Mouse (Mus musculus): ENCODE data around the gene Ccdc113. TPM values are rescaled to one million over a fixed set of nuclear protein-coding genes. Genes with fewer than 3 reads are reported as not detected.

The Ccdc113 gene
- 0.78 and 1.0 TPM in 2 replicates for polyA plus RNA-seq (2015; fragmentation: Nextera tagmentation; extraction: Ambion mirVana)

- 7% methylated on average over 33 of the region's 33 CpGs for WGBS
- Histone ChIP-seq H3K4me1 (peaks cover 9% of the 10 kb centered on the region), H3K9ac (replicated peaks) (peak within 1 kb of the TSS; percentile 43), H3K9me3 (replicated peaks) (no peaks in the 10 kb centered on the region), H3K4me3 (replicated peaks) (peak within 1 kb of the TSS; percentile 50), H3K36me3 (no peaks in the 10 kb centered on the region), H3K4me2 (peak within 1 kb of the TSS; percentile 93), H3K27ac (replicated peaks) (no peak within 1 kb of the TSS), H3K27me3 (replicated peaks) (no peaks in the 10 kb centered on the region)
- ATAC-seq (ENCODE audit: low FRiP score) = peak; percentile 85
Measured at GRCm38 (mm10) chr8:95533584-95534387, at the start of gene Ccdc113. Gene Ccdc113, plus strand, starts transcription at chr8:95534085.

GRCm38 (mm10) chr8:95487800-95488697 lies 45.8 kb upstream of the Ccdc113 start:
- H3K27ac ChIP-seq (replicated peaks) = peak overlapping the region; percentile 63; the same call in 1 of the 2 replicates
- H3K36me3 ChIP-seq = peaks cover 25% of the 10 kb centered on the region
- peak; percentile 45; the same call in 1 of the 2 replicates for ATAC-seq (ENCODE audit: low FRiP score)
- H3K4me1 ChIP-seq = peaks cover 28% of the 10 kb centered on the region
- H3K27me3 ChIP-seq (replicated peaks) = no peaks in the 10 kb centered on the region
- H3K4me2 ChIP-seq = peak overlapping the region; percentile 93
- WGBS = under 1% methylated on average over 73 of the region's 95 CpGs
- H3K9me3 ChIP-seq (replicated peaks) = no peaks in the 10 kb centered on the region
- peak overlapping the region; percentile 88 for H3K4me3 ChIP-seq (replicated peaks)
- H3K9ac ChIP-seq (replicated peaks) = peak overlapping the region; percentile 95

- H3K4me1 ChIP-seq = peaks cover 28% of the 10 kb centered on the region
- peak overlapping the region; percentile 63; the same call in 1 of the 2 replicates for H3K27ac ChIP-seq (replicated peaks)
- peaks cover 20% of the 10 kb centered on the region for H3K36me3 ChIP-seq
- peak overlapping the region; percentile 95 for H3K9ac ChIP-seq (replicated peaks)
- H3K9me3 ChIP-seq (replicated peaks) = no peaks in the 10 kb centered on the region
- ATAC-seq (ENCODE audit: low FRiP score) = peak; percentile 83
- WGBS = 2% methylated on average over 25 of the region's 42 CpGs
- peak overlapping the region; percentile 93 for H3K4me2 ChIP-seq
- H3K27me3 ChIP-seq (replicated peaks) = no peaks in the 10 kb centered on the region
- peak overlapping the region; percentile 88 for H3K4me3 ChIP-seq (replicated peaks)
Measured at GRCm38 (mm10) chr8:95488698-95489332, 45.1 kb upstream of the Ccdc113 start.

GRCm38 (mm10) chr8:95490006-95490405 lies 43.9 kb upstream of the Ccdc113 start, which contains the start of gene Csnk2a2:
Gene Csnk2a2, minus strand, starts transcription at chr8:95490039.
- ATAC-seq (ENCODE audit: low FRiP score) = no peak

GRCm38 (mm10) chr8:95492057-95492456 lies 41.8 kb upstream of the Ccdc113 start:
- WGBS = 66% methylated on average over 4 of the region's 4 CpGs
- no peaks in the 10 kb centered on the region for H3K36me3 ChIP-seq
- no peak overlapping the region for H3K4me2 ChIP-seq
- no peak overlapping the region for H3K27ac ChIP-seq (replicated peaks)
- no peaks in the 10 kb centered on the region for H3K27me3 ChIP-seq (replicated peaks)
- H3K4me3 ChIP-seq (replicated peaks) = no peak overlapping the region
- H3K9me3 ChIP-seq (replicated peaks) = no peaks in the 10 kb centered on the region
- no peak overlapping the region for H3K9ac ChIP-seq (replicated peaks)
- peaks cover 16% of the 10 kb centered on the region for H3K4me1 ChIP-seq
- ATAC-seq (ENCODE audit: low FRiP score) = no peak

More at GRCm38 (mm10) chr8:95490006-95490405, 43.9 kb upstream of the Ccdc113 start, which contains the start of gene Csnk2a2:
- Histone ChIP-seq H3K4me2 (peak within 1 kb of the TSS; percentile 93), H3K9me3 (replicated peaks) (no peaks in the 10 kb centered on the region), H3K27ac (replicated peaks) (no peak within 1 kb of the TSS), H3K4me1 (peaks cover 28% of the 10 kb centered on the region), H3K9ac (replicated peaks) (peak within 1 kb of the TSS; percentile 95), H3K4me3 (replicated peaks) (peak within 1 kb of the TSS; percentile 88), H3K27me3 (replicated peaks) (no peaks in the 10 kb centered on the region), H3K36me3 (peaks cover 13% of the 10 kb centered on the region)
- 89% methylated on average over 5 of the region's 5 CpGs for WGBS

- H3K27me3 ChIP-seq (replicated peaks) = no peaks in the 10 kb centered on the region
- 74% methylated on average over 6 of the region's 6 CpGs for WGBS
- H3K27ac ChIP-seq (replicated peaks) = no peak overlapping the region
- H3K9me3 ChIP-seq (replicated peaks) = no peaks in the 10 kb centered on the region
- H3K4me1 ChIP-seq = no peaks in the 10 kb centered on the region
- ATAC-seq (ENCODE audit: low FRiP score) = no peak
- H3K4me3 ChIP-seq (replicated peaks) = no peak overlapping the region
- H3K9ac ChIP-seq (replicated peaks) = no peak overlapping the region
- no peaks in the 10 kb centered on the region for H3K36me3 ChIP-seq
- H3K4me2 ChIP-seq = no peak overlapping the region
Measured at GRCm38 (mm10) chr8:95495444-95495843, 38.4 kb upstream of the Ccdc113 start.

- H3K4me3 ChIP-seq (replicated peaks) = no peak overlapping the region
- 50% methylated on average over 3 of the region's 3 CpGs for WGBS
- H3K27me3 ChIP-seq (replicated peaks) = no peaks in the 10 kb centered on the region
- no peaks in the 10 kb centered on the region for H3K9me3 ChIP-seq (replicated peaks)
- no peak for ATAC-seq (ENCODE audit: low FRiP score)
- no peak overlapping the region for H3K9ac ChIP-seq (replicated peaks)
- no peak overlapping the region for H3K4me2 ChIP-seq
- H3K4me1 ChIP-seq = no peaks in the 10 kb centered on the region
- no peaks in the 10 kb centered on the region for H3K36me3 ChIP-seq
- H3K27ac ChIP-seq (replicated peaks) = no peak overlapping the region
Measured at GRCm38 (mm10) chr8:95496420-95496819, 37.5 kb upstream of the Ccdc113 start.

- H3K4me2 ChIP-seq = no peak overlapping the region
Measured at GRCm38 (mm10) chr8:95497821-95498220, 36.1 kb upstream of the Ccdc113 start.

GRCm38 (mm10) chr8:95499266-95500064 lies 34.4 kb upstream of the Ccdc113 start:
- H3K36me3 ChIP-seq = no peaks in the 10 kb centered on the region
- no peak for ATAC-seq (ENCODE audit: low FRiP score)
- WGBS = 78% methylated on average over 4 of the region's 4 CpGs

More at GRCm38 (mm10) chr8:95497821-95498220, 36.1 kb upstream of the Ccdc113 start:
- WGBS = 81% methylated on average over 3 of the region's 3 CpGs
- no peak overlapping the region for H3K9ac ChIP-seq (replicated peaks)
- no peaks in the 10 kb centered on the region for H3K9me3 ChIP-seq (replicated peaks)
- H3K4me1 ChIP-seq = no peaks in the 10 kb centered on the region
- no peaks in the 10 kb centered on the region for H3K27me3 ChIP-seq (replicated peaks)
- no peak for ATAC-seq (ENCODE audit: low FRiP score)
- no peak overlapping the region for H3K4me3 ChIP-seq (replicated peaks)
- H3K36me3 ChIP-seq = no peaks in the 10 kb centered on the region
- H3K27ac ChIP-seq (replicated peaks) = no peak overlapping the region

GRCm38 (mm10) chr8:95500436-95500835 lies 33.4 kb upstream of the Ccdc113 start:
- ATAC-seq (ENCODE audit: low FRiP score) = no peak

More at GRCm38 (mm10) chr8:95499266-95500064, 34.4 kb upstream of the Ccdc113 start:
- Histone ChIP-seq H3K27ac (replicated peaks) (no peak overlapping the region), H3K9ac (replicated peaks) (no peak overlapping the region), H3K27me3 (replicated peaks) (no peaks in the 10 kb centered on the region), H3K4me1 (no peaks in the 10 kb centered on the region), H3K4me2 (no peak overlapping the region), H3K4me3 (replicated peaks) (no peak overlapping the region), H3K9me3 (replicated peaks) (no peaks in the 10 kb centered on the region)

More at GRCm38 (mm10) chr8:95500436-95500835, 33.4 kb upstream of the Ccdc113 start:
- Histone ChIP-seq H3K36me3 (no peaks in the 10 kb centered on the region), H3K9me3 (replicated peaks) (no peaks in the 10 kb centered on the region), H3K4me3 (replicated peaks) (no peak overlapping the region), H3K9ac (replicated peaks) (no peak overlapping the region), H3K4me2 (no peak overlapping the region), H3K27me3 (replicated peaks) (no peaks in the 10 kb centered on the region), H3K4me1 (no peaks in the 10 kb centered on the region), H3K27ac (replicated peaks) (no peak overlapping the region)
- 96% methylated on average over 5 of the region's 5 CpGs for WGBS

Data from neural tube, embryonic 15.5 days (tissue).